Mouse (Mus musculus) central nervous system, embryonic 18 days (tissue): Measurements from ENCODE around the gene Sox2. TPM values are rescaled to one million over a fixed set of nuclear protein-coding genes. Genes with fewer than 3 reads are reported as not detected.

Experiments
- polyA plus RNA-seq: library from polyadenylated mRNA; depleted of rRNA; stranded (reverse); fragments of >200 nt; gene quantifications from 2 replicates; pipeline ENCODE4 v1.2.3, GENCODE M21; 2012; rRNA removed

Sox2 gene
- 52.7 and 53.0 TPM in 2 replicates for polyA plus RNA-seq

DNA sequence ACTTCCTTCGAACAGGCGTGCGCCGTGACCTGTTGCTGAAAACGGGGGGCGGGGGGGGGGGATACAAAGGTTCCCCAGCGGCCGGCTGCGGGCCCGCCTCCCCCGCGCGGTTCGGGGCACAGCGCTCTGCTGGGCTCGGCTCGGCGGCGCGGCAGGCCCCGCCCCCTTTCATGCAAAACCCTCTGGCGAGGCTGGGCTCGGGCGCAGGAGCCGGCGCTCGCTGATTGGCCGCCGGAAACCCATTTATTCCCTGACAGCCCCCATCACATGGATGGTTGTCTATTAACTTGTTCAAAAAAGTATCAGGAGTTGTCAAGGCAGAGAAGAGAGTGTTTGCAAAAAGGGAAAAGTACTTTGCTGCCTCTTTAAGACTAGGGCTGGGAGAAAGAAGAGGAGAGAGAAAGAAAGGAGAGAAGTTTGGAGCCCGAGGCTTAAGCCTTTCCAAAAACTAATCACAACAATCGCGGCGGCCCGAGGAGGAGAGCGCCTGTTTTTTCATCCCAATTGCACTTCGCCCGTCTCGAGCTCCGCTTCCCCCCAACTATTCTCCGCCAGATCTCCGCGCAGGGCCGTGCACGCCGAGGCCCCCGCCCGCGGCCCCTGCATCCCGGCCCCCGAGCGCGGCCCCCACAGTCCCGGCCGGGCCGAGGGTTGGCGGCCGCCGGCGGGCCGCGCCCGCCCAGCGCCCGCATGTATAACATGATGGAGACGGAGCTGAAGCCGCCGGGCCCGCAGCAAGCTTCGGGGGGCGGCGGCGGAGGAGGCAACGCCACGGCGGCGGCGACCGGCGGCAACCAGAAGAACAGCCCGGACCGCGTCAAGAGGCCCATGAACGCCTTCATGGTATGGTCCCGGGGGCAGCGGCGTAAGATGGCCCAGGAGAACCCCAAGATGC is at the start of gene Sox2:
Sox2 (plus strand) TSS at position 680 of the 895 bp plus-strand sequence.

